Mouse (Mus musculus): ENCODE measurements around the gene Med19.

DNA sequence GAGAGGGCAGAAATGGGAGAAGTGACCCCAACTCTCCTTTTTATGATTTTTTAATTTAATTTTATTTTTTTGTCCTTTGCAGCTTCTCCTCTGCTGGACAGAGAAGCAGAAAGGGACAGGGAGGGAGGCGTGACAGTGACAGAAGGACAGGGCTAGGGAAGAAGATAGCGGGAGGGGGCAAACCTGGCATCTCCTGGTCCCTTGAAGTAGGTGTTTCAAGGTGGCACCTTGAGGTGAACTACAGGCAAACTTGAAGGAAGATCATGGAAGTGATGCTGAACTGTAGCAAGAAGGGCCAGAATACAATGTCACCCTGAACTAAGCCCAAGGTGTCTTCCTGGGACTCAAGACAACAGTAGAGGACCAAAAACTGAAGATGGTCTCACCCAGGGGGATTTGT is 56.7 kb downstream of the Med19 start:
- TF ChIP-seq POLR2A (IDR thresholded peaks at IDR 0.05; ENCODE audit: control insufficient read depth, low read depth, low read length) (no peak), CTCF (IDR thresholded peaks at IDR 0.05; ENCODE audit: control insufficient read depth, insufficient read depth, insufficient replicate concordance, low read depth, low read length) (no peak)
